Mouse (Mus musculus): ENCODE data around the gene Zbtb1.

GRCm38 (mm10) chr12:76362303-76362676 is 7.8 kb upstream of the Zbtb1 start:
- no peak for TF ChIP-seq CTCF (IDR thresholded peaks at IDR 0.05; ENCODE audit: control insufficient read depth, insufficient read depth, insufficient replicate concordance, low read depth, low read length)
- TF ChIP-seq POLR2A (IDR thresholded peaks at IDR 0.05; ENCODE audit: control insufficient read depth, low read depth, low read length), result no peak
